Mouse (Mus musculus) spleen, embryonic (tissue): ENCODE data around the gene Fam124a.

ENCODE experiments used
- CTCF ChIA-PET: fragments of 350-600 bp; sonication (Branson Sonifier 250); formaldehyde crosslinking; loops from one replicate; lab custom pipeline; 2022; lab: Charles Lee

Fam124a gene

GRCm38 (mm10) chr14:62555309-62555829 lies at the start of gene Fam124a:
Fam124a (plus strand) TSS chr14:62555737.
- CTCF ChIA-PET, result no interaction called here

- CTCF ChIA-PET, result no interaction called here
Measured at GRCm38 (mm10) chr14:62506261-62506660, 49.3 kb upstream of the Fam124a start.

- CTCF ChIA-PET, result no interaction called here
Measured at GRCm38 (mm10) chr14:62509350-62509749, 46.2 kb upstream of the Fam124a start.

GRCm38 (mm10) chr14:62512845-62513244 lies 42.7 kb upstream of the Fam124a start:
- CTCF ChIA-PET, result interaction anchor here (0.6 kb wide), 1 partner anchor 15 kb away, joined by 3 read pairs; no protein-coding TSS in a partner anchor

- CTCF ChIA-PET, result no interaction called here
Measured at GRCm38 (mm10) chr14:62530951-62531350, 24.6 kb upstream of the Fam124a start.

- CTCF ChIA-PET, result no interaction called here
Measured at GRCm38 (mm10) chr14:62536127-62536526, 19.4 kb upstream of the Fam124a start.

GRCm38 (mm10) chr14:62536988-62537387 lies 18.5 kb upstream of the Fam124a start:
- CTCF ChIA-PET, result no interaction called here

GRCm38 (mm10) chr14:62539834-62540233 lies 15.7 kb upstream of the Fam124a start:
- CTCF ChIA-PET, result no interaction called here

- CTCF ChIA-PET, result no interaction called here
Measured at GRCm38 (mm10) chr14:62541751-62542150, 13.8 kb upstream of the Fam124a start.

GRCm38 (mm10) chr14:62546296-62546695 lies 9.2 kb upstream of the Fam124a start:
- CTCF ChIA-PET, result no interaction called here

- CTCF ChIA-PET, result no interaction called here
Measured at GRCm38 (mm10) chr14:62546746-62547145, 8.8 kb upstream of the Fam124a start.

GRCm38 (mm10) chr14:62550121-62550520 lies 5.4 kb upstream of the Fam124a start:
- CTCF ChIA-PET, result no interaction called here

GRCm38 (mm10) chr14:62552771-62553170 lies 2.8 kb upstream of the Fam124a start:
- CTCF ChIA-PET, result no interaction called here

- CTCF ChIA-PET, result no interaction called here
Measured at GRCm38 (mm10) chr14:62553786-62554185, 1.8 kb upstream of the Fam124a start.

GRCm38 (mm10) chr14:62555840-62556810 lies 588 bp downstream of the Fam124a start:
- CTCF ChIA-PET, result no interaction called here

GRCm38 (mm10) chr14:62557111-62557510 lies 1.6 kb downstream of the Fam124a start:
- CTCF ChIA-PET, result no interaction called here

GRCm38 (mm10) chr14:62561875-62562748 lies 6.6 kb downstream of the Fam124a start:
- CTCF ChIA-PET, result no interaction called here

GRCm38 (mm10) chr14:62563679-62564078 lies 8.1 kb downstream of the Fam124a start:
- CTCF ChIA-PET, result no interaction called here

GRCm38 (mm10) chr14:62566821-62567220 lies 11.3 kb downstream of the Fam124a start, which contains the start of gene Gm4131:
Gm4131 (minus strand) TSS chr14:62566921.
- CTCF ChIA-PET, result interaction anchor here (0.5 kb wide), 1 partner anchor 84 kb away, joined by 4 read pairs; no protein-coding TSS in a partner anchor

GRCm38 (mm10) chr14:62569463-62569862 lies 13.9 kb downstream of the Fam124a start:
- CTCF ChIA-PET, result no interaction called here

- CTCF ChIA-PET, result no interaction called here
Measured at GRCm38 (mm10) chr14:62570299-62570698, 14.8 kb downstream of the Fam124a start.

- CTCF ChIA-PET, result no interaction called here
Measured at GRCm38 (mm10) chr14:62573454-62573853, 17.9 kb downstream of the Fam124a start.
